Mouse (Mus musculus): ENCODE measurements around the gene Rad9a.

Gene Rad9a

DNA sequence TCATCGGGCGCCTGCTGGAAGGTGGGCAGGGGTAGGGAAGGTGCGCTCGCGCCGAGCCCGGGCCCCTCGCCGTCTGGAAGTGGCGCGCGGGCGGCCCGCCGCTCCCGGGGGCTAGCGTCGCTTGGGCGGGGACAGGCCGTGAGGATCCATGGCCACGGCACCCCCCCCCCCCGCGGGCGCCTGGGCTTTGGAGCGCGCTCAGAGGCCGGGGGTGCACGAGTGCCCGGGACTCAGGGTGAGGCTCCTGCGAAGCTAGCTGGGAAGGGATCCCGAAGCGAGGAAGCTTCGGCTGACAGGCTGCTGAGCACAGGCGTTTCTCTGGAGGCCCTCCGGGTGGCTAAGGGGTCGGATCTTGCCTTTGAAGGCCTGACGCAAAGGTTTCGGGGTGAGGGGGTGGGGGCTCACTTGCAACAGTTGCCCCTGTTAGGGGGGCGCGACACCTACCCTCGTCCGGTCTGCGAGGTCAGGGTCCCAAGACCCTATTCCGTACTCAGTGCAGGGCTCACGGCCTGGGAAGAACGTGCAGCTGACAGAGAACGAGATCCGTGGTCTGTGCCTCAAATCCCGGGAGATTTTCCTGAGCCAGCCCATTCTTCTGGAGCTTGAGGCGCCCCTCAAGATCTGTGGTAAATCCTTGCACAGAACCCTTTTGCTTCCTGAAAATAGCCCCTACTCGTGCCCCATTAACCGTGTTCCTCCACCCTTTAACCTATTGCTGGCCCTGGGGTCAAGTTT lies 9.0 kb downstream of the Rad9a start:
- no peak for DNase-seq

- DNase-seq: peak; percentile 90 to 91
These were observed 9.8 kb downstream of the Rad9a start, which contains the start of gene Ppp1ca for GRCm38 (mm10) chr19:4191528-4192250. Gene Ppp1ca (plus strand): TSS chr19:4192065.

DNA sequence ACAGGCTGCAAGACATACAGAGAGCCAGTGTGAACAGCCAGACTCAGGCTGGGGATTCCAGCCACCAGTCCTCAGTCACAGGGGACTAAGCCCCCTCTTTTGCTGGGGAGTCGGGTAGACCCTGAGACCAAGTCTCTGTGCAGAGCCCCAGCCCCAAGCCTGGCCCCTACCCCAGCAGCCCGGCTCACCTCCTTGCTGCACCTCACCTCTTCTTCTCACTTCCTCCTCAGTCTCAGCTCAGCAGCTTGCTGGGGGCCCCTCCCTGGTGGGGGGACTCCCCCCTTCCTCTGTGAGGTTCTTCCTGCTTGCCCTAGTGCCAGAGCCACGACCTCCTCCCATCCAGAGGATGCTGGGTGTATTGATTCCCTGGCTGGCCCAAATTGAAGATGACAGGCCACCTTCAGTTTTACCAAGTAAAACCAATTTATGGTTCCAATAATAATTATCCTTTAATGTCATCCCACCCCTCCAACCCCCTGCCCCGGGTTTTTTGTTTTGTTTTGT lies 10.6 kb downstream of the Rad9a start, which contains the start of gene Tbc1d10c:
Tbc1d10c (minus strand) TSS at position 454 of the 504 bp plus-strand sequence.
- peak; percentile 90 to 95 for DNase-seq

DNA sequence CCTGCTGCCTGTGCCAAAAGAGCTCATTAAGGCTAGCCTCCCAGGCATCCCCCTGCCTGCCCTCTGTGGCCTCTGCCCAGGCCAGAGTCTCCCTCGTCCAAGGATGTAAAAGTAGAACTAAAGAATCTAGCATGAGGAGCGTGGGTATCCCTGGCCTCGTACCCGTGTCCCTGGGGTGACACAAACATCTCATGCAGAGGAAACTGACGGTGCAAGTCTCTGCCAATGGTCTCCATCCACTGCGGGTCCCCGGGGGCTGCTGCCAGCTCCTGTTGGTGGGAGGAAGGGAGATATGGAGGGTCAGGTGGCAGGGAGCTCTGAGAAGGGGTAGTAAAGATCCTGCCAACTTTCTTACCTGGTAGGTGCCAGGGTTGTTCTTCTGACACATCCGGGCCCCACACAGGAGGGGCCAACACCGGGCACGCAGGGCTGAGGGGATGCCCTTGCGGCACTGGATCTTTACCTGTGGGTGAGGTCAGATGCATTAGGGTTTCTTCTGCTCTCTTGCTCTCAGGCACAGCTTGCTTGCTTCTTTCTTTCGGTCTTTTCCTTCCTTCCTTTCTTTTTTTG lies 12.3 kb downstream of the Rad9a start:
- no peak for DNase-seq

GRCm38 (mm10) chr19:4187303-4187702 lies 14.2 kb downstream of the Rad9a start:
- no peak for DNase-seq

GRCm38 (mm10) chr19:4184976-4185975 lies 16.2 kb downstream of the Rad9a start:
- DNase-seq: peak; percentile 77 to 91

DNA sequence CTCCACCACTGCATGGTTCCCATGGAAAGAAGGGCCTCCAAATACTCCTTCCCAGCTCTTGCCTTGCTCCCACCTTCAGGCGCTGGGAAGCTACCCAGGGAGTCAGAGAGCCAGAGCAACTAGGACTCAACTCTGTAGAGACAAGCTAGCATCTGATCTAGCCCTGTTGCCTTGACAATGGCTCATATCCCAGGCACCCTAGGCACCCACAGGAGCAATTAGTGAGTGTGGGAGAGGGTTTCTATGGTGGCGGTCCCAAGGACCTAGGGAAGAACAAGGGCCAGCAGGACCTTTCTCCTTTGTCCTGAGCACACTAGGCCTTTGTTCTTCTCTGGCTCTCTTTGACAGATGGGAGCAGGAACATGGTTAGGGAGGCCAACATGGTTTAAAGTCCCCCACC lies 17.8 kb downstream of the Rad9a start:
- DNase-seq: no peak

GRCm38 (mm10) chr19:4181892-4182291 lies 19.6 kb downstream of the Rad9a start:
- DNase-seq: no peak

DNA sequence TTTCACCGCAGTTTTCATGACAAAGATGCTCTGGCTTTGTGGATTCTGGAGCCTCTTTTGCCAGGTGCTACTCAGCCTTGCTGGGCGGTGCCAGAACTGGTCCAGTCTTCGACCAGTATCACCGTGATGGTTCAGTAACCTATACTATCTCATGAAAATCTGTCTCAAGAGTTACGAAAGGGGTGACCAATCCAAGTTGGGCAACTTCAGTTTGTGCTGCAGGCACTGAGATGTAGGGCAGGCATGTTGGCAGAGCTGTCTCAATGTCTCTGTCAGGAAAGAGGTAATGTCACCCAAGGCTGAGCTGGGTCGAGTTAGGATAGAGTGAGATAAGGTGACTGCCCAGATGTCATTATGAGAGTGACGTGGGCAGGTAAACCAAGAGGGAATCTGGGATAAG lies 21.1 kb downstream of the Rad9a start:
- no peak for DNase-seq

- no peak for DNase-seq
These were observed 26.0 kb downstream of the Rad9a start, which contains the start of gene Carns1 for GRCm38 (mm10) chr19:4175368-4175947. Gene Carns1 (minus strand): TSS chr19:4175479.

DNA sequence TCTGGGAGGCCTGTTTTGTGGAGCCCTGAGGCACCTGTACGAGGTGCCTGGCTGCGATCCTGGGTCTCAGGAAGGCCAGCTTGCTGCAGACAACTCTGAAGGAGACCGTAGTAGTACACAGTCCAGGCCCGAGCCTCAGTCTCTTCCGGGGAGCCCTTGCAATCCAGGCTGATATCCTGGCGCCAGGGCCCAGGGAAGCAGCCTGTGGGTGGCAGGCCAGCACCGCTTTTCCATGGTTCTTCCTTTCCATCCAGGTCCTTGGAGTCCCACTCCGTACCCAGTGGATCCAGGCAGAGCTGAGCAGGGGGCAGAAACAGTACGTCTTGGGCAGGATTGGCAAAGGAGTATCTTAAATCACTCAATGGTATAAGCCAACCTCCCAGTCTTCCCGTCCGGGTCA lies 28.5 kb downstream of the Rad9a start:
- DNase-seq: no peak

DNA sequence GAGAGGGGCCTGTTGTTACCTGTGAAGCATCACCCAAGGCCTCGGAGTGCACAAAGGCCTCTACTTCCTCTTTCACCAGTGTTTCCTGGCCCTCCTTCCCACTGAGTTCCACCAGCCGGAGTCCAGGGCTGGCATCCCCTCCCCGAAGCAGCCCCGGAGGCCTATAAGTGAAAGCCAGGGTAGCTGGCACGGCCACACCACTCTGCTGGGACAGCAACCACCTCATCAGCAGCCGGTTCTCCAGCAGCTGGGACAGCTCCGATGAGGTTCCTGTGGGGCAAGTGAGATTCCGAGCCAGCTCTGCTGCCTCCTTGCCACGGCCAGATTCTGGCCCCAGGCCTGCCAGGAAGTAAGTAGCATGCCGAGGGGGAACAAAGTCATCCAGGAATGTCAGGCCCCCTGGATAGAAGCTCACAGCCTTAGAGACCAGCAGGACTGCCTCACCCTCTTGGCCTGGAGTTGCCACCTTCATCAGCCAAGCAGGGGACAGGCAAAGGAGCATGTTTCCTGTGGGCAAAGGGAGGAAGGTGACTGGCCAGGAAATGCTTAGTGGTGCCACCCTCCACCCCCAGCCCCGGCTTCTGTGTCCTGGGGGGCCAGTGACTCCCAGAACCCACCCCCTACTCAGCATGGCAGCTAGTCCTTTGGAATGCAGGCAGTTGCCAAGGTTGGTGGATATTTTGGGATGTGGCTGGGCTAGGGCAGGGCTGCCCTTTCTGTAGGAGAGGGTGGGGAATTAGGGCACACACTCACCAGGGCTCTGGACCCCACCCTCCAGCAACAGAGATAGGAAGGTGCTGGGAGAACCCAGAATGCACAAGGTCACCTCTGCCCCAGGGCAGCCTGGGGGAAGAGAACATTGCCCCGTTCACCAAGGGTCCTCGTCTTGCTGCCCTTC lies 29.8 kb downstream of the Rad9a start:
- DNase-seq: no peak

GRCm38 (mm10) chr19:4170723-4171392 lies 30.6 kb downstream of the Rad9a start:
- DNase-seq: no peak

DNA sequence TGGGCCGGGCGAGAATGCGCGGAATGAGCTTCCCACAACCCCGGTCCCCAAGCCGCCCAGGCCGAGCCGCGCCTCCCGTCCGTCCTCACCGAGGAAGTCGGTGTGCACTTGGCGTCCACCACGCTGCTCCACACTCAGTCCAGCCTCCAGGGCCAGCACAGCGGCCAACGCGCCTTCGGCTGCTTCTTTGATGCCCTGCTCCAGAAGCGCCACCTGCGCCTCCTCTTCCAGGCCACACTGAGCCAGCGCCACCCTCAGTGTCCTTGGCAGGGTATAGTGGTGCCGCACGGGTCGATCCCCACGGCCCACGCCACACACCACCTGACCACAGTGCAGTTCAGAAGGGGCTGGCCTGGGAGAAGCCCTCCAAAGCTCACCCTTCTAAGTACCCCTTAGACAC lies 31.7 kb downstream of the Rad9a start:
- DNase-seq: peak in 1 of 2 experiments; percentile 49

DNA sequence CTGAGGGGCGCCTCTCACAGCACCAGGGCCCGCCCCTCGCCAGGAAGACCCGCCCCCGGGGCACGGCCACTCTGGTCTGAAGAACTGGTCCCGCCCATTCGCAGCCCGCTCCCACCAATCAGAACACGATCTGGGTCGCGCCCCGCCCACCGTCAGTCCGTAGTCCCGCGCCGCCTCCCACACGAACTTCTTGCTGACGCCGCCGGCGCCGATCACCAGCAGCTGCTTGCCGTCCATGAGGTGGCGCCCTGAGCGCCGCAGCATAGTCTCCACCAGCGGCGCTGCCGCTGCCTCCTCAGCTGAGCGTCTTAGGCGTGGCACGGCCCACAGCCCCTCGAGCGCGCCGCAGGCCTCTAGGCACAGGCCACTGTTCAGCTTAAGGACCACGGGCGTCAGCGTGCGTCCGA lies 32.1 kb downstream of the Rad9a start:
- DNase-seq: peak; percentile 98 to 99

DNA sequence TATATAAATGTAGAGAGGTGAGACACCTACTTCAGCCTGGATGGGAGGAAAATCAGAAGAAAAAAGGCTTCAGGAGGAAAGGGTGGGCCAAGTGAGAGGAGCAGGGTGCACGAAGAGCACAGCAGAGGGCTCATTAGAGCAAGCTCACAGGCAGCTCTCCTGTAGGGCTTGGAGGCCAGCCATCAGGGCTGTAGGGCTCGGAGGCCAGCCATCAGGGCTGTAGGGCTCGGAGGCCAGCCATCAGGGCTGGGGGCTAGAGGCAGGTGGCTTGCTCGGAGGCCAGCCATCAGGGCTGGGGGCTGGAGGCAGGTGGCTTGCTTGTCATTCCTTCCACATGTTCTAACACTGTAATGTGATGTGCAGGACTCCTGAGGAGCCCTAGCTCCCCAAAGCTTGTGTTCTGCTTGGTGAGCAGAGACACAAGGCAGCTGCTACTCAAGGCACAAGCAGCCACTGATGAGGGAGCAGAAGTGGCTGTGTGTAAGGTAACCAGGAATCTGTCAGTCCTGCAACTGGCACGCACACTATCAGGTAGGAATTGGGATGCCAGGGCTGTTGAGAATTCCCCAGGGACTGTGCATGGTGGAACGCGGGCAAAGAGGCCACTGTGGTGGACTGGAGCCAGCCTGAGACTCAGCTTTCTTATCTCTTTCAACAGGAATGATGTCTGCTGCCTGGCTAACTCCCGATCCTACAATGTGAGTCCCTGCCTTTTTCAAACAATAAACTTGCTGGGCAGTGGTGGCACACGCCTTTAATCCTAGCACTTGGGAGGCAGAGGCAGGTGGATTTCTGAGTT lies 34.6 kb downstream of the Rad9a start:
- DNase-seq: no peak

GRCm38 (mm10) chr19:4164721-4165120 lies 36.7 kb downstream of the Rad9a start:
- no peak for DNase-seq

DNA sequence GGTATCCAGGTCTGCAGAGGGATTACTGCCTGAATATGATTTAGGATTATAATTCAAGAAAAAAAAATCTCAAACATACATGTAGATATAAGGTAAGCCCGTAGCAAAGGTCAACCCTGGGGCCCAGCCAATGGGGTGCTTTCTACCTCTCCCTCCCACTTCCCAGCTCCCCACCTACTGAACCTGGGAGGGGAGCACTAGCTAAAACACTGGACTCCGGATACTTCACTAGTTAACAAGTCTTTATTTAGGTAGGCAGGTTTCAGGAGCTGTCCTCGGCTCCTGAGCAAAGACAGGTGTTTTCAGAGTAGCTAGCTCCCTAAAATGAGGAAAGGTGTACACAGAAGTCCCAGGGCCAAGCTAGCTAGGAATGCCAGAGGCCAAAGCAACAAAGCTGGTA lies 37.4 kb downstream of the Rad9a start:
- no peak for DNase-seq

DNA sequence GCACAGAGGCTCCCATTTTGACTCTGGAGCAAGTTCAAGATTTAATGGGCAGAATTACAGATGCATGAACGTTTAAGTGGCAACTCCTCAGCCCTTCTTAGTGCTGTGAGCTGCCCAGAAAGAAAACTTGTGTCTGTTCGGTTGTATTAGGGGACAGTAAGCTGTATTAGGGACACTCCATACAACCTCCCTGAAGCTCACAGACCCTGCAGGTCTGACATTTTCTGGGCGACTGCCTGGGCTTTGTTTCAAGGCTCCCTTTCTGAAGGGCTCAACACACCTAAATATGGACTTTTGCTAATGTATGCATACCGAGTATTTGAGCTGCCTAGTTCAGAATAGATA lies 37.9 kb downstream of the Rad9a start:
- no peak for DNase-seq
